In the genomic region with DNA sequence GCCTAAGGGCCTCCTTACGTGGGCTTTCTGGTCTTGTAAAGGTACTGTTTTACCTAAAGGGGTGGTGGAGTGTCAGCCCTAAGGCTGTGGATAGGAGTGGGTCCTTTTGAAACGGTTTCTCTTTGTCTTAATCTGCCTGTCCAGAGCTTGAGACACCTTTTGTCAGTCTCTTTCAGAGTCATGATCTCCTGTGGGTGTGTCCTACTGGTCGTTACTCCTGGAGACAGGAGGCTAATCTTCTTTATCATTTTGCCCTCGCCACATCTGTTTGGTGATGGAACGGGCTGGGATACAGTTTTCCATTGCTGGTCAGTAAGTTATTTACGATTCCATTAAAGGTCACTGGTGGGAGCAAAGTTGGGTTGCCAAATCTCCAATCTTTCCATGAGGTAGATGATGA, we compare ENCODE assay signal across 17 mouse cellular contexts.
"Had no signal": no experiment of that assay in that cellular context is flagged by ENCODE, and none has a peak within 500 bp of the region (broad histone marks: within the 10 kb centered on the region; RNA-seq: fewer than 3 reads in every experiment).

No protein-coding gene starts in this region.

- H3K27ac ChIP-seq: lung, embryonic 15.5 days; macrophage; midbrain, embryonic 13.5 days; midbrain, embryonic 15.5 days; neural tube, embryonic 12.5 days; stomach, embryonic 15.5 days; stomach, postnatal 0 days had no signal

- H3K4me2 ChIP-seq: lung, embryonic 15.5 days; midbrain, embryonic 11.5 days; midbrain, embryonic 13.5 days; midbrain, embryonic 15.5 days; neural tube, embryonic 12.5 days; stomach, embryonic 15.5 days had no signal

- H3K9me3 ChIP-seq: lung, embryonic 15.5 days; midbrain, embryonic 13.5 days; midbrain, embryonic 15.5 days; neural tube, embryonic 12.5 days; stomach, embryonic 15.5 days had no signal

- H3K36me3 ChIP-seq: lung, embryonic 15.5 days; midbrain, embryonic 13.5 days; midbrain, embryonic 15.5 days; neural tube, embryonic 12.5 days; stomach, embryonic 15.5 days had no signal

- ATAC-seq: lung, postnatal 0 days; midbrain, embryonic 13.5 days; midbrain, embryonic 15.5 days had no signal

- H3K4me1 ChIP-seq: megakaryocyte, embryonic 14.5 days; midbrain, embryonic 13.5 days; midbrain, embryonic 15.5 days; neural tube, embryonic 12.5 days; stomach, embryonic 15.5 days had no signal

- H3K27me3 ChIP-seq: lung, embryonic 15.5 days; megakaryocyte, embryonic 14.5 days; midbrain, embryonic 13.5 days; midbrain, embryonic 15.5 days; neural tube, embryonic 12.5 days; stomach, embryonic 15.5 days had no signal

- DNase-seq: lung, adult 2 months; lung, postnatal 14 days; lung, postnatal 36 days; right cerebral cortex, postnatal 14 days; thymus, adult 2 months; thymus, postnatal 25 days; thymus, postnatal 4 days had no signal

- H3K9ac ChIP-seq: lung, embryonic 15.5 days; midbrain, embryonic 13.5 days; midbrain, embryonic 15.5 days; neural tube, embryonic 12.5 days; stomach, embryonic 15.5 days had no signal

- H3K4me3 ChIP-seq: lung, embryonic 15.5 days; megakaryocyte, embryonic 14.5 days; midbrain, embryonic 13.5 days; midbrain, embryonic 15.5 days; neural tube, embryonic 12.5 days; stomach, embryonic 15.5 days had no signal
